Mouse (Mus musculus): ENCODE measurements around the gene Hdac9. TPM values are rescaled to one million over a fixed set of nuclear protein-coding genes. Genes with fewer than 3 reads are reported as not detected.

The Hdac9 gene
- polyA plus RNA-seq, 1 experiment from 2014 or later, result 9.6 TPM

DNA sequence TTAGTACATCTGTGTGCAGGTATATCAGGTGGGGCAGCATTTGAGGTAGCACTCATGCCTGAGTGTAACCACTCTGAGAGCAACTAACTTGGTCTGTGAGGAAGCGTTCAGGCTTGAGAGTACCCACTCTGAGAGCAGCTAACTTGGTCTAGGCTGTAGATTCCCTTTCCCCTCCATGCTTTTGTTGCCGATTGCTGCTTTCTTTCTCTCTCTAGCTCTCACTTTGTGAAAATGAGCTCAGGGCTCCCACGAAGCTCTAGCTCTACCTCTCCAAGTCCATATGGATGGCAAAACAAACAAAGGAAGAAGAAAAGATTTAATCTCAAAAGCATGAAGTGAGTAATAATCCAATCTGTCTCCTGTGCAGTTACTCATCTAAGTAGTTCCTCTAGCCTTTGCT, 421.0 kb downstream of the Hdac9 start:
- ATAC-seq (no peak), DNase-seq (ENCODE audit: low spot score) (peak; percentile 21)
- Histone ChIP-seq H3K4me2 (ENCODE audit: low read length) (no peak overlapping the region), H3K36me3 (ENCODE audit: control insufficient read depth, insufficient read depth, low read length) (no peaks in the 10 kb centered on the region), H3K4me1 (ENCODE audit: control insufficient read depth, insufficient read depth, low read length) (peaks cover 10% of the 10 kb centered on the region; the same call in 1 of the 2 replicates), H3K9ac (ENCODE audit: low read length) (no peak overlapping the region), H3K27me3 (replicated peaks; ENCODE audit: control insufficient read depth, insufficient read depth, low read length) (no peaks in the 10 kb centered on the region), H3K27ac (ENCODE audit: low read depth, low read length) (no peak overlapping the region), H3K4me3 (ENCODE audit: low read depth, low read length) (no peak overlapping the region), H3K9me3 (replicated peaks; ENCODE audit: control insufficient read depth, low read length) (no peaks in the 10 kb centered on the region)
- WGBS, result 28% methylated on average over 3 of the region's 3 CpGs

DNA sequence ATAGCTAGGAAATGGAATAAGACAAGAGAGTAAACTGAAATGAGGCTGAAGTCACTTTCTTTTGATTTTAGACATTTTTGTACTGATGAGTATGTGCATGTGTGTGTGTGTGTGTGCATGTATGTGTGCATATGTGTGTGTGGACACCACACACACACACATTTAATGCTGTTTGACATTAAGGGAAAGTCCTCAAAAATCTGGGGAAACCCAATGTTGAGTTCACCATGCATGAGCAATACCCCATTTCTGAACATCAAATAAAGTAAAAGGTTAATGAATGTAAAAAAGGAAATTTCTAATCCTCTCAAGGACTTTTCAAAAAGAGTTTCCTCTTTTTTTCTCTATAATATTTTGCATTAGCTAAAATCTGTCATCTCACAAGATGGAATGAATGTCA, 427.3 kb downstream of the Hdac9 start:
- Histone ChIP-seq H3K4me3 (ENCODE audit: low read depth, low read length) (no peak overlapping the region), H3K27me3 (replicated peaks; ENCODE audit: control insufficient read depth, insufficient read depth, low read length) (no peaks in the 10 kb centered on the region), H3K4me1 (ENCODE audit: control insufficient read depth, insufficient read depth, low read length) (no peaks in the 10 kb centered on the region), H3K27ac (ENCODE audit: low read depth, low read length) (no peak overlapping the region), H3K36me3 (ENCODE audit: control insufficient read depth, insufficient read depth, low read length) (no peaks in the 10 kb centered on the region), H3K4me2 (ENCODE audit: low read length) (no peak overlapping the region), H3K9ac (ENCODE audit: low read length) (no peak overlapping the region), H3K9me3 (replicated peaks; ENCODE audit: control insufficient read depth, low read length) (no peaks in the 10 kb centered on the region)
- ATAC-seq (no peak), DNase-seq (ENCODE audit: low spot score) (no peak)

DNA sequence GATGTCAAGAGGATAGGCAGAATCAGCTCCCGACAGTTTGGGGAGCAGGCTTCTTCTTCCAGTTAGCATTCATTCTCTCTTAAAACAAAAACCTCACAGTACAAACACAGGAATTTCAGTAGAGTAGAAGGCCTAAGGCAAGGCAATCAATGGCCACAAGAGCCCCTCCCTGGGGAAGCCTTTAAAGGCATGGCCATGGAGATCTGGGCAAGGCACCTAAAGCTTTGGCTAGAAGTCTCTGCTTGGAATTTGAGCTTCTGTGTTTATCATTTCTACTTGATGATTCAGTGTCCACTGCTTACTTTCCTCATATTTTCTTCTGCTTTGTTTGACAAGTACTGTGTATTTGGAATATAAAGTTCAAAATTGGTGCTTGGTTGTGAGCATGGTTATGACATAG, 429.2 kb downstream of the Hdac9 start:
- 83% methylated on average over 1 of the region's 1 CpGs for WGBS
- Histone ChIP-seq H3K4me2 (ENCODE audit: low read length) (no peak overlapping the region), H3K9ac (ENCODE audit: low read length) (no peak overlapping the region), H3K4me3 (ENCODE audit: low read depth, low read length) (no peak overlapping the region), H3K27ac (ENCODE audit: low read depth, low read length) (no peak overlapping the region), H3K27me3 (replicated peaks; ENCODE audit: control insufficient read depth, insufficient read depth, low read length) (no peaks in the 10 kb centered on the region), H3K4me1 (ENCODE audit: control insufficient read depth, insufficient read depth, low read length) (no peaks in the 10 kb centered on the region), H3K36me3 (ENCODE audit: control insufficient read depth, insufficient read depth, low read length) (no peaks in the 10 kb centered on the region), H3K9me3 (replicated peaks; ENCODE audit: control insufficient read depth, low read length) (no peaks in the 10 kb centered on the region)
- ATAC-seq (no peak), DNase-seq (ENCODE audit: low spot score) (no peak)

DNA sequence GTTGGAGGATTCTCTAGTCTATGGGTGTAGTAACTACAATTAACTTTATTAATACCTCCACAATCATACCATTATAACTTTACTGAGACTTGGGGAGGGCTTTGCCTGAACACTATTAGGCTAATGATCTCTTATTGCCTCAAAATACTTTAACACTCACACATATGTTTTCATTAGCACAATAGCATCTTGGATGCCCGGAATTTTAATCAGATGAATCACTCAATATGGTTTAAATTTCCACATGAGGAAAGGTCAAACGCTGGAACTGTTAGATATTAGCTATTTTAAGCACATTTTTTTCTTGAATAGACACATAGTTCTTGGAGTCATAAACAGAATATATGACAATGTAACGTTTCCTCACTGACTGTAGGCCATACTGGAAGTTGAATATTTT, 429.9 kb downstream of the Hdac9 start:
- no peaks in the 10 kb centered on the region for H3K9me3 ChIP-seq (replicated peaks; ENCODE audit: control insufficient read depth, low read length)
- H3K4me3 ChIP-seq (ENCODE audit: low read depth, low read length), result no peak overlapping the region
- ATAC-seq, result no peak
- no peak overlapping the region for H3K4me2 ChIP-seq (ENCODE audit: low read length)
- DNase-seq (ENCODE audit: low spot score), result no peak
- no peak overlapping the region for H3K27ac ChIP-seq (ENCODE audit: low read depth, low read length)
- no peak overlapping the region for H3K9ac ChIP-seq (ENCODE audit: low read length)
- H3K4me1 ChIP-seq (ENCODE audit: control insufficient read depth, insufficient read depth, low read length), result no peaks in the 10 kb centered on the region
- 76% methylated on average over 3 of the region's 3 CpGs for WGBS
- no peaks in the 10 kb centered on the region for H3K27me3 ChIP-seq (replicated peaks; ENCODE audit: control insufficient read depth, insufficient read depth, low read length)
- H3K36me3 ChIP-seq (ENCODE audit: control insufficient read depth, insufficient read depth, low read length), result no peaks in the 10 kb centered on the region

DNA sequence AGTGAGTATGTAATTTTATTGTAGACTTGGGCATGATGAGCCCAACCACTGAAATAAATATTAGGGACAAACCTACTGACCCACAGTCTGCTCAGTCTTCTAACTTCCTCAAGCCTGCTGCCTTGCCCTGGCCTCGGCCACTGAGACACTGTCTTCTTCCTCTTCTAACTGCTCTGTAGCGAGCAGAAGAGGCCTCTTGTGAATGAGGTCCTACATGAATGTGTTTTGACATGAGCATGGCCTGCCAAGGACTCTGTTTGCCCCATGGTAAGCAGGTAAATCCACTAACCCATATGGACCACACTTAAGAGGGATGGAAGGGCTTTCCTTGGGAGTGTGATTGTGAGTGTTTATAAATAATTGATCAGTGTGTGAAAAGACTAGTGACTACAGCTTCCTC, 430.9 kb downstream of the Hdac9 start:
- Histone ChIP-seq H3K9ac (ENCODE audit: low read length) (no peak overlapping the region), H3K4me3 (ENCODE audit: low read depth, low read length) (no peak overlapping the region), H3K4me2 (ENCODE audit: low read length) (no peak overlapping the region), H3K36me3 (ENCODE audit: control insufficient read depth, insufficient read depth, low read length) (no peaks in the 10 kb centered on the region), H3K27me3 (replicated peaks; ENCODE audit: control insufficient read depth, insufficient read depth, low read length) (no peaks in the 10 kb centered on the region), H3K4me1 (ENCODE audit: control insufficient read depth, insufficient read depth, low read length) (no peaks in the 10 kb centered on the region), H3K9me3 (replicated peaks; ENCODE audit: control insufficient read depth, low read length) (no peaks in the 10 kb centered on the region), H3K27ac (ENCODE audit: low read depth, low read length) (no peak overlapping the region)
- DNase-seq (ENCODE audit: low spot score) (no peak), ATAC-seq (no peak)
- WGBS, result 90% methylated on average over 2 of the region's 2 CpGs

DNA sequence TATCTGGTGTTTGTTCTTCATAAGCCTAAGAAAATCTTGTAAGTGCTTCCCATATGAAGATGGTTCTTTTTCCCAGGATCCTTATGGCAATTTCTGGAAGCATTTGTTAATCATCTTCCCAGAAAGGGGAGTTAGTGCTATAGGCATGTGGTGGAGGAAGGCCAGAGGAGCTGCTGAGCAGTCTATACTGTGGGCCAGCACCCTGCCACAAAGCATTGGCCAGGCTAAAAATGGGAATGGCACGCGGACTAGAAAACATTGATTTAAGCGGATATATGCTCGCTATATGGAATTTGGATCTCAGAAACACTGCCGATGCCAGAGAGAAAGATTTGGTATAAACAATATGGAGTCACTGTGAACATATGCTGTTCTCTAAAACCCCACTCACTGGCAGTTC, 435.2 kb downstream of the Hdac9 start:
- ATAC-seq, result peak; percentile 26; the same call in 1 of the 2 replicates
- H3K4me1 ChIP-seq (ENCODE audit: control insufficient read depth, insufficient read depth, low read length), result no peaks in the 10 kb centered on the region
- no peaks in the 10 kb centered on the region for H3K9me3 ChIP-seq (replicated peaks; ENCODE audit: control insufficient read depth, low read length)
- H3K27me3 ChIP-seq (replicated peaks; ENCODE audit: control insufficient read depth, insufficient read depth, low read length), result no peaks in the 10 kb centered on the region
- H3K27ac ChIP-seq (ENCODE audit: low read depth, low read length), result no peak overlapping the region
- WGBS, result 80% methylated on average over 5 of the region's 5 CpGs
- no peak overlapping the region for H3K4me3 ChIP-seq (ENCODE audit: low read depth, low read length)
- no peak overlapping the region for H3K4me2 ChIP-seq (ENCODE audit: low read length)
- peak; percentile 25 for DNase-seq (ENCODE audit: low spot score)
- no peak overlapping the region for H3K9ac ChIP-seq (ENCODE audit: low read length)
- no peaks in the 10 kb centered on the region for H3K36me3 ChIP-seq (ENCODE audit: control insufficient read depth, insufficient read depth, low read length)

DNA sequence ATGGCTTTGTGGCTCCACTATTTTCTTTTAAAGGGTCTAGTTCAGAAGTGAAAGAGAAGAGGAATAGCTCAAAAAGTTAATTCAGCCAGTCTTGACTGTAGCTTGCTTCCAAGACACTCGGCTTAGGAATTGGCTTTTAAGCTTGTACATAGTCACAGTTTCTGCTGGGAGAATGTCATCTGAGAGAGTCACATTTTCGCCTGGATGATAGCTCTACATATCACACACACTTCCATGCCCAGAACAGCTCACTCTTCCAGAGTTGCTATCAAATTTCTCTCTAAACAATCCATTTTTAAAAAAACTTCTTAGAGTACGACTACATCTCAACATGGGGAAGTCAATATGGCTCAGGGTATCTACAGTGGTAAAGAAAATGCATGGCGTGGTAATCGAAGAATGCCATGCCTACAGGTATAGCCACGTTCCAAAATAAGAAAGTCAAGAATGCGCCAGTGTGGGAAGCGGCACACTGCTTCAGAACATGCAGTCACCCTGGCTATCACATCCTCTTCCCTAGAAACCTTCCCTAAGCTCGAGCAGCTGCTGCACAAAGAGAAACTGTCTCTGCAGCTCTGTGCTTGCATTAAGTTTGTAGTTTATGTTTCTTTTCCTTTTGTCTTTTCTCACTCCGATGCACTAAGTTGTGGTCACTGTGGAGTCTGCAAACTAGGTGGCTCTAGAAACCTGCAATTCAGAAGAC, 443.8 kb downstream of the Hdac9 start:
- no peak overlapping the region for H3K9ac ChIP-seq (ENCODE audit: low read length)
- DNase-seq (ENCODE audit: low spot score) (no peak), ATAC-seq (no peak)
- no peak overlapping the region for H3K4me3 ChIP-seq (ENCODE audit: low read depth, low read length)
- H3K27ac ChIP-seq (ENCODE audit: low read depth, low read length), result no peak overlapping the region
- H3K9me3 ChIP-seq (replicated peaks; ENCODE audit: control insufficient read depth, low read length), result no peaks in the 10 kb centered on the region
- no peaks in the 10 kb centered on the region for H3K4me1 ChIP-seq (ENCODE audit: control insufficient read depth, insufficient read depth, low read length)
- no peaks in the 10 kb centered on the region for H3K27me3 ChIP-seq (replicated peaks; ENCODE audit: control insufficient read depth, insufficient read depth, low read length)
- WGBS, result 85% methylated on average over 10 of the region's 10 CpGs
- no peak overlapping the region for H3K4me2 ChIP-seq (ENCODE audit: low read length)
- no peaks in the 10 kb centered on the region for H3K36me3 ChIP-seq (ENCODE audit: control insufficient read depth, insufficient read depth, low read length)

DNA sequence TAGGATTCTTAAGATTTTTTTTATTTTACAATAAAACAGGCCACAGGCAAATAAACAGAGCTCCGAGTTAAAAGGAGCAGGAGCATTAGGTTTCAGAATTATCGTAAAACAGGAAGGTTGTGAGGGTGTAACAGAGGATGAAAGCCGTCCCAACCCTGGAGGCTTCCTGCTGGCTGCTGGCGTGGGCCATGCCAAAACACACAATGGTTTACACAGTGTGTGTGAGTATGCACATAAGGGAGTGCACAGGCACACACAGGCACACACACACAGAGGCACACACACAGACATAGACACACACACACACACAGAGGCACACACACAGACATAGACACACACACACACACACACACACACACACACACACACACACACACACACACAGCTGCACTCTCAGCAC, 444.4 kb downstream of the Hdac9 start:
- Histone ChIP-seq H3K4me1 (ENCODE audit: control insufficient read depth, insufficient read depth, low read length) (no peaks in the 10 kb centered on the region), H3K27me3 (replicated peaks; ENCODE audit: control insufficient read depth, insufficient read depth, low read length) (no peaks in the 10 kb centered on the region), H3K4me3 (ENCODE audit: low read depth, low read length) (no peak overlapping the region), H3K36me3 (ENCODE audit: control insufficient read depth, insufficient read depth, low read length) (no peaks in the 10 kb centered on the region), H3K27ac (ENCODE audit: low read depth, low read length) (no peak overlapping the region), H3K9me3 (replicated peaks; ENCODE audit: control insufficient read depth, low read length) (no peaks in the 10 kb centered on the region), H3K4me2 (ENCODE audit: low read length) (no peak overlapping the region), H3K9ac (ENCODE audit: low read length) (no peak overlapping the region)
- WGBS, result 66% methylated on average over 4 of the region's 4 CpGs
- ATAC-seq (no peak), DNase-seq (ENCODE audit: low spot score) (no peak)

DNA sequence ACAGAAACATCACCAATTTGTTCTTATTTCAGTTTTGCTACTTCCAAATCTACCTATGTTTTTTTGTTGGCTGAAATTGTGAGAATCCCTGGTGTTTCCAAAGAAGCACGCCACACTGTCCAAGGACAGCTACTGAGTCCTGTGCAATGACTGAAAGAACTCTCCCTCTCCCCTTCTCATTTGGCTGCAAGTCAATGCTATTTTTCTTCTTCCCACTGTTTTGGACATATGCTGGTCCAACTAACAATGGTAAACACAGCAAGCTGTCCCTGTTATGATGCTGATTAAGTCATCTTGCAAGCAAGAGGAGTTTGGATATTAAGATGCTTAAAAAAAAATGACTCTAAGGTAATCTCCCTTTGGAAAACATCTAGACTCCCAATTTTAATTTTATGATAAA, 455.2 kb downstream of the Hdac9 start:
- WGBS, result 73% methylated on average over 1 of the region's 1 CpGs
- Histone ChIP-seq H3K27ac (ENCODE audit: low read depth, low read length) (no peak overlapping the region), H3K4me3 (ENCODE audit: low read depth, low read length) (no peak overlapping the region), H3K27me3 (replicated peaks; ENCODE audit: control insufficient read depth, insufficient read depth, low read length) (no peaks in the 10 kb centered on the region), H3K36me3 (ENCODE audit: control insufficient read depth, insufficient read depth, low read length) (no peaks in the 10 kb centered on the region), H3K9me3 (replicated peaks; ENCODE audit: control insufficient read depth, low read length) (no peaks in the 10 kb centered on the region), H3K4me2 (ENCODE audit: low read length) (no peak overlapping the region), H3K4me1 (ENCODE audit: control insufficient read depth, insufficient read depth, low read length) (no peaks in the 10 kb centered on the region), H3K9ac (ENCODE audit: low read length) (no peak overlapping the region)
- DNase-seq (ENCODE audit: low spot score) (peak; percentile 17), ATAC-seq (no peak)

All from forebrain, embryonic 14.5 days (tissue).